Mouse (Mus musculus): ENCODE results near the gene Atp9a.

DNA sequence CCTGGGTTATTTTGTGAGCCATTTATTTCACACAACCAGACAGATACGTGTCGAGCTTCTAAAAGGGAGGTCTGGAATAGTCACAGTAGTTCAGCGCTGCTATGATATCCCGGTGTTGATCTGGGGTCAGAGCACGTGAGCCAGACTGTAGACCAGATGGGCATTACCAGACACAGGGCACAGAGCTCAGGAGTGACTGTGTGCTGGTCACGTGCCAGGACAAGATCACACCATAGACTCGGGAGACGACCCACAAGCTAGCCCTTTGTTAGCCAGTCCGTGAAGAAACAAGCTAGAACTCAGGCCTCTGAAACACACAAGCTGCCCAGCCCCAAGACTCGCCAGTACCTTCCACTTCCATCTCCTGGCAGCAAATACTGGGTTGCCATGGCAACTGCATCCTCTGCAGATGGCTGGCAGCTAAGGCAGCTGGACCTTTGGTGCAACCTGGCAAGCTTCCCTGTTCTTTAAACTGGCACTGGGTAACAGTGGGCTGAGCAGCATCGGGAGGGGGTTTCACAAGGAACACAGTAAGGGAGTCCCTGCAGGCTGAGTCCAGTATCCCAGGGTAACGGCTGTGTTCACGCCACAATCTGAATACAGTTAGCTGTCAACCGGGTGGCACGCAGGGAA lies 63.4 kb downstream of the Atp9a start:
- TF ChIP-seq EP300 (IDR thresholded peaks at IDR 0.05) (no peak), CTCF (IDR thresholded peaks at IDR 0.05) (no peak)
